Mouse (Mus musculus) layer of hippocampus, adult 11-12 months (tissue): Measurements from ENCODE around the gene Fbxl12.

Source experiments
- DNase-seq: peaks from one replicate; pipeline ENCODE4 v3.0.0; 2022; ENCODE audit warnings: low spot score

The Fbxl12 gene

GRCm38 (mm10) chr9:20571060-20571459, 73.5 kb downstream of the Fbxl12 start:
- DNase-seq, result no peak
